In the genomic region with DNA sequence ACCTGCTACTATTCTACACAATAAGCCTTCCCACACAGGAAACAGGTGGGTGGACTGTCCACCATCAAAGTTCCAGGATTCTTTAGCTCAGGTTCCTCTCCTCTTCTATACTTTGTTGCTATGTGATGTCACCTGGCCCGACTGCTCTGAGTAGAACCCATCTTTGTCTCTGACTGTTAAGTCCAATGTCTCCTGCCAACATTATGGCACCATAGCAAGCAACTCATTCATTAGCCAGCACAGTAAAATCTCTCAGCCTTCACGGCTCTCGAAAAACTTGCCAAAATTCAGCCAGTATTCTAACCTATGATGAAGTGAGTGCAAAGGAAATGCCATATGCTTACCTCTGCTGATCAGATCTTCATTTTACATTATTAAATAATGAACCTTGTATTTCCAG, we compare ENCODE assay signal across 12 mouse cellular contexts.
"Had no signal": no experiment of that assay in that cellular context is flagged by ENCODE, and none has a peak within 500 bp of the region (broad histone marks: within the 10 kb centered on the region; RNA-seq: fewer than 3 reads in every experiment).

No protein-coding gene starts in this region.

- H3K4me1 ChIP-seq: kidney, embryonic 15.5 days; limb, embryonic 15.5 days; liver, embryonic 12.5 days; midbrain, embryonic 15.5 days; neural tube, embryonic 12.5 days had no signal

- H3K4me3 ChIP-seq: kidney, embryonic 15.5 days; limb, embryonic 15.5 days; liver, embryonic 12.5 days; midbrain, embryonic 15.5 days; neural tube, embryonic 12.5 days had no signal

- DNase-seq: kidney, postnatal 25 days; lung, embryonic 14.5 days; lung, postnatal 10 days; lung, postnatal 4 days; thymus, adult 2 months; thymus, postnatal 25 days had no signal

- H3K27ac ChIP-seq: kidney, embryonic 15.5 days; limb, embryonic 15.5 days; liver, embryonic 12.5 days; midbrain, embryonic 15.5 days; neural tube, embryonic 12.5 days; stomach, postnatal 0 days had no signal

- H3K27me3 ChIP-seq: kidney, embryonic 15.5 days; limb, embryonic 15.5 days; liver, embryonic 12.5 days; midbrain, embryonic 15.5 days; neural tube, embryonic 12.5 days had no signal

- H3K9me3 ChIP-seq: kidney, embryonic 15.5 days; limb, embryonic 15.5 days; liver, embryonic 12.5 days; midbrain, embryonic 15.5 days; neural tube, embryonic 12.5 days had no signal

- H3K36me3 ChIP-seq: liver, embryonic 12.5 days; midbrain, embryonic 15.5 days; neural tube, embryonic 12.5 days had no signal
